Mouse (Mus musculus) kidney, adult 2 months (tissue): ENCODE measurements at regions not wholly inside any gene's neighbourhood (a gene's known extent, or its start where the extent isn't known, plus 50 kb on each side); places are given as distances from the start of the nearest gene placed in this dataset.

Experiments used
- CTCF ChIP-seq: fragments of 200-500 bp; conservative IDR thresholded peaks from 2 replicates; pipeline ENCODE4 v1.5.1; 2011; ENCODE audit warnings: low read depth, mild to moderate bottlenecking, control low read depth, low read length, moderate library complexity, mixed read lengths; ENCODE audit not compliant: insufficient read depth, insufficient read length
- POLR2A ChIP-seq: fragments of 200-500 bp; IDR thresholded peaks from one replicate; pipeline ENCODE4 v1.6.1; 2011; ENCODE audit warnings: low read depth, low read length, control low read depth

- TF ChIP-seq CTCF: no peak
- TF ChIP-seq POLR2A: no peak
These were observed 220.3 kb downstream of the Gja1 start for GRCm38 (mm10) chr10:56597382-56597781.
